Mouse (Mus musculus) midbrain, embryonic 12.5 days (tissue): ENCODE measurements around the gene Erp27. TPM values are rescaled to one million over a fixed set of nuclear protein-coding genes. Genes with fewer than 3 reads are reported as not detected.

Experiments used
- ATAC-seq: fragments of 200-750 bp; cut with Nextera tagmentation; 2 replicates; pipeline ENCODE4 v1.8.0; 2017; ENCODE audit warnings: low read depth, moderate TSS enrichment, moderate library complexity; ENCODE audit not compliant: low FRiP score
- H3K27ac ChIP-seq: fragments of 300-500 bp; sonication (generic); replicated peaks from 2 replicates; pipeline ENCODE4 v1.5.1; 2016; ENCODE audit warnings: mild to moderate bottlenecking
- H3K27me3 ChIP-seq: fragments of 300-500 bp; sonication (generic); 2 replicates; pipeline ENCODE4 v1.6.1; 2016; ENCODE audit warnings: mild to moderate bottlenecking
- H3K36me3 ChIP-seq: fragments of 300-500 bp; sonication (generic); 2 replicates; pipeline ENCODE4 v1.6.1; 2016
- H3K4me1 ChIP-seq: fragments of 300-500 bp; sonication (generic); 2 replicates; pipeline ENCODE4 v1.6.1; 2016
- H3K4me2 ChIP-seq: fragments of 300-500 bp; sonication (generic); replicated peaks from 2 replicates; pipeline ENCODE4 v1.6.1; 2016; ENCODE audit warnings: mild to moderate bottlenecking, moderate library complexity
- H3K4me3 ChIP-seq: fragments of 300-500 bp; sonication (generic); 2 replicates; pipeline ENCODE4 v1.5.1; 2016; ENCODE audit warnings: mild to moderate bottlenecking
- H3K9ac ChIP-seq: fragments of 300-500 bp; sonication (generic); replicated peaks from 2 replicates; pipeline ENCODE4 v1.6.1; 2016; ENCODE audit warnings: mild to moderate bottlenecking, moderate library complexity
- H3K9me3 ChIP-seq: fragments of 300-500 bp; sonication (generic); 2 replicates; pipeline ENCODE4 v1.6.1; 2016; ENCODE audit warnings: mild to moderate bottlenecking
- WGBS: fragments of 180-500 bp; shearing (Covaris S2); methylation state at CpG from one replicate; pipeline ENCODE4 v1.1.7; 2016; 5-methylcytosine and 5-hydroxymethylcytosine counted together
- polyA plus RNA-seq: library from polyadenylated mRNA; unstranded; fragments of >200 nt; fragmentation: Nextera tagmentation; extraction: Ambion mirVana; gene quantifications from 2 replicates; pipeline ENCODE4 v1.2.1, GENCODE M21; 2016

Erp27 gene
- polyA plus RNA-seq, 1 experiment from 2014 or later: not detected

GRCm38 (mm10) chr6:136936361-136936760 lies 14.4 kb upstream of the Erp27 start:
- WGBS: 91% methylated on average over 9 of the region's 9 CpGs
- H3K9ac ChIP-seq: no peak overlapping the region
- H3K4me1 ChIP-seq: no peaks in the 10 kb centered on the region

GRCm38 (mm10) chr6:136935233-136935632 lies 13.3 kb upstream of the Erp27 start:
- no peak for ATAC-seq
- H3K36me3 ChIP-seq: no peaks in the 10 kb centered on the region
- H3K9ac ChIP-seq: no peak overlapping the region
- 64% methylated on average over 3 of the region's 3 CpGs for WGBS
- H3K4me2 ChIP-seq: no peak overlapping the region
- no peaks in the 10 kb centered on the region for H3K4me1 ChIP-seq
- no peak overlapping the region for H3K4me3 ChIP-seq
- H3K9me3 ChIP-seq: no peaks in the 10 kb centered on the region
- no peaks in the 10 kb centered on the region for H3K27me3 ChIP-seq
- H3K27ac ChIP-seq: no peak overlapping the region

More at GRCm38 (mm10) chr6:136936361-136936760, 14.4 kb upstream of the Erp27 start:
- no peak for ATAC-seq
- Histone ChIP-seq H3K36me3 (no peaks in the 10 kb centered on the region), H3K27me3 (no peaks in the 10 kb centered on the region), H3K4me2 (no peak overlapping the region), H3K4me3 (no peak overlapping the region), H3K9me3 (no peaks in the 10 kb centered on the region), H3K27ac (no peak overlapping the region)

- no peak overlapping the region for H3K4me3 ChIP-seq
- H3K36me3 ChIP-seq: no peaks in the 10 kb centered on the region
- no peak overlapping the region for H3K4me2 ChIP-seq
- ATAC-seq: no peak
- H3K9ac ChIP-seq: no peak overlapping the region
- no peaks in the 10 kb centered on the region for H3K9me3 ChIP-seq
- no peaks in the 10 kb centered on the region for H3K27me3 ChIP-seq
- WGBS: 88% methylated on average over 7 of the region's 7 CpGs
- no peak overlapping the region for H3K27ac ChIP-seq
- H3K4me1 ChIP-seq: no peaks in the 10 kb centered on the region
Observed at GRCm38 (mm10) chr6:136934068-136934467, 12.1 kb upstream of the Erp27 start.

- Histone ChIP-seq H3K9ac (no peak overlapping the region), H3K36me3 (no peaks in the 10 kb centered on the region), H3K4me2 (no peak overlapping the region), H3K27me3 (no peaks in the 10 kb centered on the region), H3K4me3 (no peak overlapping the region), H3K9me3 (no peaks in the 10 kb centered on the region), H3K4me1 (no peaks in the 10 kb centered on the region), H3K27ac (peak overlapping the region; percentile 4; the same call in 1 of the 2 replicates)
- no peak for ATAC-seq
- WGBS: 87% methylated on average over 13 of the region's 13 CpGs
Observed at GRCm38 (mm10) chr6:136931246-136931645, 9.3 kb upstream of the Erp27 start.

GRCm38 (mm10) chr6:136930677-136931076 lies 8.7 kb upstream of the Erp27 start:
- H3K36me3 ChIP-seq: no peaks in the 10 kb centered on the region
- H3K4me3 ChIP-seq: no peak overlapping the region
- no peak overlapping the region for H3K4me2 ChIP-seq
- WGBS: 67% methylated on average over 12 of the region's 12 CpGs
- ATAC-seq: no peak
- no peak overlapping the region for H3K9ac ChIP-seq
- H3K4me1 ChIP-seq: no peaks in the 10 kb centered on the region
- H3K27ac ChIP-seq: peak overlapping the region; percentile 4; the same call in 1 of the 2 replicates
- H3K9me3 ChIP-seq: no peaks in the 10 kb centered on the region
- no peaks in the 10 kb centered on the region for H3K27me3 ChIP-seq

- WGBS: 88% methylated on average over 1 of the region's 1 CpGs
- ATAC-seq: no peak
- no peak overlapping the region for H3K4me2 ChIP-seq
- no peak overlapping the region for H3K4me3 ChIP-seq
- H3K36me3 ChIP-seq: no peaks in the 10 kb centered on the region
- no peak overlapping the region for H3K27ac ChIP-seq
- H3K27me3 ChIP-seq: no peaks in the 10 kb centered on the region
- H3K9ac ChIP-seq: no peak overlapping the region
- no peaks in the 10 kb centered on the region for H3K4me1 ChIP-seq
- no peaks in the 10 kb centered on the region for H3K9me3 ChIP-seq
Observed at GRCm38 (mm10) chr6:136927626-136928025, 5.6 kb upstream of the Erp27 start.

- Histone ChIP-seq H3K27ac (no peak overlapping the region), H3K36me3 (no peaks in the 10 kb centered on the region), H3K9me3 (no peaks in the 10 kb centered on the region), H3K9ac (no peak overlapping the region), H3K4me2 (no peak overlapping the region), H3K4me3 (no peak overlapping the region), H3K27me3 (no peaks in the 10 kb centered on the region), H3K4me1 (no peaks in the 10 kb centered on the region)
- WGBS: 78% methylated on average over 8 of the region's 8 CpGs
- no peak for ATAC-seq
Observed at GRCm38 (mm10) chr6:136925049-136925448, 3.1 kb upstream of the Erp27 start.

GRCm38 (mm10) chr6:136923532-136923931 lies 1.6 kb upstream of the Erp27 start, which contains the start of gene Pde6h:
Gene Pde6h (plus strand): TSS chr6:136923832.
- Histone ChIP-seq H3K27me3 (no peaks in the 10 kb centered on the region), H3K36me3 (no peaks in the 10 kb centered on the region), H3K4me3 (no peak within 1 kb of the TSS), H3K27ac (no peak within 1 kb of the TSS), H3K4me1 (no peaks in the 10 kb centered on the region), H3K9me3 (no peaks in the 10 kb centered on the region), H3K4me2 (no peak within 1 kb of the TSS), H3K9ac (no peak within 1 kb of the TSS)
- ATAC-seq: no peak
- 93% methylated on average over 8 of the region's 8 CpGs for WGBS

- no peaks in the 10 kb centered on the region for H3K36me3 ChIP-seq
- no peaks in the 10 kb centered on the region for H3K9me3 ChIP-seq
- no peaks in the 10 kb centered on the region for H3K27me3 ChIP-seq
- no peak overlapping the region for H3K27ac ChIP-seq
- no peak overlapping the region for H3K4me2 ChIP-seq
- no peak for ATAC-seq
- WGBS: 88% methylated on average over 7 of the region's 7 CpGs
- H3K9ac ChIP-seq: no peak overlapping the region
- no peaks in the 10 kb centered on the region for H3K4me1 ChIP-seq
- H3K4me3 ChIP-seq: no peak overlapping the region
Observed at GRCm38 (mm10) chr6:136922871-136923270, 891 bp upstream of the Erp27 start.

- ATAC-seq: no peak
- H3K36me3 ChIP-seq: no peaks in the 10 kb centered on the region
- no peak overlapping the region for H3K9ac ChIP-seq
- H3K27ac ChIP-seq: no peak overlapping the region
- WGBS: 83% methylated on average over 7 of the region's 7 CpGs
- H3K4me2 ChIP-seq: no peak overlapping the region
- no peak overlapping the region for H3K4me3 ChIP-seq
- no peaks in the 10 kb centered on the region for H3K9me3 ChIP-seq
- no peaks in the 10 kb centered on the region for H3K27me3 ChIP-seq
- H3K4me1 ChIP-seq: no peaks in the 10 kb centered on the region
Observed at GRCm38 (mm10) chr6:136921601-136922000, 379 bp downstream of the Erp27 start.

GRCm38 (mm10) chr6:136920320-136921257 lies 1.4 kb downstream of the Erp27 start:
- 50% methylated on average over 16 of the region's 16 CpGs for WGBS
- no peak overlapping the region for H3K9ac ChIP-seq
- no peaks in the 10 kb centered on the region for H3K36me3 ChIP-seq
- H3K4me2 ChIP-seq: no peak overlapping the region
- H3K9me3 ChIP-seq: no peaks in the 10 kb centered on the region
- H3K27me3 ChIP-seq: no peaks in the 10 kb centered on the region
- H3K4me1 ChIP-seq: no peaks in the 10 kb centered on the region
- H3K27ac ChIP-seq: no peak overlapping the region
- peak; percentile 47; the same call in 1 of the 2 replicates for ATAC-seq
- H3K4me3 ChIP-seq: no peak overlapping the region

GRCm38 (mm10) chr6:136917885-136918284 lies 4.1 kb downstream of the Erp27 start:
- Histone ChIP-seq H3K36me3 (no peaks in the 10 kb centered on the region), H3K9me3 (no peaks in the 10 kb centered on the region), H3K4me1 (peaks cover 6% of the 10 kb centered on the region), H3K9ac (no peak overlapping the region), H3K27me3 (no peaks in the 10 kb centered on the region), H3K27ac (no peak overlapping the region), H3K4me2 (no peak overlapping the region), H3K4me3 (no peak overlapping the region)
- WGBS: 7% methylated on average over 2 of the region's 2 CpGs
- no peak for ATAC-seq
